Mouse (Mus musculus) brain, embryonic 14.5 days (tissue): ENCODE results near the gene Cnih3. TPM values are rescaled to one million over a fixed set of nuclear protein-coding genes. Genes with fewer than 3 reads are reported as not detected.

Experiments used
- DNase-seq: peaks from one replicate; pipeline ENCODE4 v3.0.0-alpha.2; 2011; ENCODE audit warnings: low read depth
- CTCF ChIP-seq: fragments of 200-500 bp; IDR thresholded peaks from 2 replicates; pipeline ENCODE4 v1.5.1; 2012; ENCODE audit warnings: inconsistent platforms, mild to moderate bottlenecking, moderate library complexity, borderline replicate concordance; ENCODE audit not compliant: insufficient read depth, insufficient read length; ENCODE audit errors: extremely low read depth
- POLR2A ChIP-seq: fragments of 200-500 bp; IDR thresholded peaks from 2 replicates; pipeline ENCODE4 v1.6.1; 2012; ENCODE audit warnings: mild to moderate bottlenecking, inconsistent platforms, borderline replicate concordance; ENCODE audit not compliant: poor library complexity, insufficient read depth, insufficient read length, severe bottlenecking; ENCODE audit errors: extremely low read depth
- polyA plus RNA-seq: library from polyadenylated mRNA; depleted of rRNA; stranded (reverse); fragments of >200 nt; gene quantifications from 2 replicates; pipeline ENCODE4 v1.2.3, GENCODE M21; 2012

Gene Cnih3
- polyA plus RNA-seq, 1 experiment, result 6.7 TPM

GRCm38 (mm10) chr1:181440982-181441603 is 88.7 kb downstream of the Cnih3 start:
- no peak for TF ChIP-seq CTCF
- no peak for TF ChIP-seq POLR2A
- peak; percentile 67 for DNase-seq

- TF ChIP-seq POLR2A (no peak), CTCF (no peak)
- peak; percentile 69 for DNase-seq
Observed at GRCm38 (mm10) chr1:181441654-181442241, 89.3 kb downstream of the Cnih3 start.

- DNase-seq, result no peak
- no peak for TF ChIP-seq POLR2A
Observed at GRCm38 (mm10) chr1:181445041-181445440, 92.6 kb downstream of the Cnih3 start.

- TF ChIP-seq CTCF (peak; percentile 25; the same call in 1 of the 2 replicates), POLR2A (no peak)
- peak; percentile 91 for DNase-seq
Observed at GRCm38 (mm10) chr1:181445630-181446257, 93.3 kb downstream of the Cnih3 start.

- DNase-seq, result peak; percentile 92
- no peak for TF ChIP-seq POLR2A
- no peak for TF ChIP-seq CTCF
Observed at GRCm38 (mm10) chr1:181446591-181447114, 94.2 kb downstream of the Cnih3 start.

GRCm38 (mm10) chr1:181447576-181447975 is 95.1 kb downstream of the Cnih3 start:
- TF ChIP-seq CTCF (no peak), POLR2A (no peak)
- DNase-seq, result no peak

GRCm38 (mm10) chr1:181448041-181448440 is 95.6 kb downstream of the Cnih3 start:
- DNase-seq, result no peak
- TF ChIP-seq CTCF (no peak), POLR2A (no peak)

- no peak for DNase-seq
- TF ChIP-seq CTCF, result no peak
- no peak for TF ChIP-seq POLR2A
Observed at GRCm38 (mm10) chr1:181453106-181453505, 100.7 kb downstream of the Cnih3 start.

- DNase-seq, result no peak
- TF ChIP-seq CTCF (no peak), POLR2A (no peak)
Observed at GRCm38 (mm10) chr1:181456911-181457310, 104.5 kb downstream of the Cnih3 start.

- no peak for DNase-seq
- TF ChIP-seq POLR2A, result no peak
- no peak for TF ChIP-seq CTCF
Observed at GRCm38 (mm10) chr1:181459431-181460105, 107.1 kb downstream of the Cnih3 start.

GRCm38 (mm10) chr1:181460283-181460682 is 107.9 kb downstream of the Cnih3 start:
- TF ChIP-seq CTCF, result no peak
- TF ChIP-seq POLR2A, result no peak
- DNase-seq, result no peak

GRCm38 (mm10) chr1:181461484-181461883 is 109.1 kb downstream of the Cnih3 start:
- TF ChIP-seq POLR2A, result no peak
- no peak for TF ChIP-seq CTCF
- DNase-seq, result no peak
